In the genomic region with DNA sequence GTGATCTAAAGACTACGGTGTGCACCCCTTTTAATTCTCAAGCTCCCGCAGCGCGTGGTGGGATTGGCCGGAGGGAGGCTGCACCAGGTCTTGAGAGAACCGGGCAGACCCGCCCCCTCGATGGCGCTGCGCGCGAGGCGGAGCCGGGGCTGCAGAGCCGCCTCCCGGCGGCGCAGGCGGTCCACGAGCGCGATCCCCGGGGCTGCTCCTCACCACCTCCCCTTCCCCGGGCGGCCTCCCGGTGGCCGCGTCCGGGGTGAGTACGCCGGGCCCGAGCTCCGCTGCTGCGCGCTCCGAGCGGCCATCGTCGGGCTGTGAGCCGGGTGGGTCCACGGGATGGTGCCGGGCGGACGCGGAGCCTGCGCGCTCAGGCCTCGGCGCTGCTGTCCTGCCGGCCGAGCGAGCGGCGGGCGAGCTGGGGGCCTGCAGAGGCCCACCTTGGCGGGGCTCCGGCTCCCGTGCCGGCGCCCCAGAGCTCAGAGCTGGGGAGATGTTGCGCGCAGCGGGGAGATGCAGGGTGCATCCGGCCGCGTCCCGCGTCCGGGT, we compare ENCODE assay signal across 8 mouse cellular contexts. TPM values are rescaled to one million over a fixed set of nuclear protein-coding genes. Genes with fewer than 3 reads are reported as not detected.
A peak's percentile ranks its signal among the peaks of the same experiment; 100 is the strongest.
DNase-seq lines count a peak whose midpoint lies in the region; ATAC-seq lines count a peak whose summit lies in the region.

A gene (plus strand): TSS at position 152 of the 546 bp plus-strand sequence.

- H3K9me3 ChIP-seq in limb, embryonic 10.5 days (replicated peaks): no peaks in the 10 kb centered on the region
- H3K9me3 ChIP-seq in midbrain, embryonic 12.5 days: no peaks in the 10 kb centered on the region

- peak; percentile 93 for ATAC-seq in midbrain, embryonic 12.5 days (ENCODE audit: low FRiP score, low read depth)
- ATAC-seq in megakaryocyte-erythroid progenitor cell, adult 5-6 weeks (replicated peaks; ENCODE audit: low FRiP score, low TSS enrichment, poor library complexity, severe bottlenecking): no peak

- peak within 1 kb of the TSS; percentile 75 for H3K4me3 ChIP-seq in limb, embryonic 10.5 days
- H3K4me3 ChIP-seq in midbrain, embryonic 12.5 days: peak within 1 kb of the TSS; percentile 83

- peak within 1 kb of the TSS; percentile 93 for H3K4me2 ChIP-seq in midbrain, embryonic 12.5 days (replicated peaks)

- peaks cover 14% of the 10 kb centered on the region for H3K4me1 ChIP-seq in limb, embryonic 10.5 days
- H3K4me1 ChIP-seq in midbrain, embryonic 12.5 days: peaks cover 5% of the 10 kb centered on the region; the same call in 1 of the 2 replicates

- peak within 1 kb of the TSS; percentile 91 for H3K27ac ChIP-seq in limb, embryonic 10.5 days
- peak within 1 kb of the TSS; percentile 67 for H3K27ac ChIP-seq in midbrain, embryonic 12.5 days (replicated peaks)

- H3K36me3 ChIP-seq in limb, embryonic 10.5 days: no peaks in the 10 kb centered on the region
- no peaks in the 10 kb centered on the region for H3K36me3 ChIP-seq in midbrain, embryonic 12.5 days

- DNase-seq in adrenal gland, postnatal 10 days: peak; percentile 89
- DNase-seq in embryo, embryonic 9.5 days (ENCODE audit: extremely low spot score): peak; percentile 86
- peak; percentile 99 for DNase-seq in heart, adult 11 months
- DNase-seq in kidney, adult 11 months: peak; percentile 64
- DNase-seq in limb, embryonic 10.5 days (ENCODE audit: low spot score): peak; percentile 86
- DNase-seq in spleen, postnatal 36 days (ENCODE audit: low spot score in 2 of 2): peak; percentile 31 to 55

- H3K27me3 ChIP-seq in limb, embryonic 10.5 days (ENCODE audit: low read depth, poor library complexity, severe bottlenecking): peaks cover 15% of the 10 kb centered on the region; the same call in 1 of the 2 replicates
- H3K27me3 ChIP-seq in midbrain, embryonic 12.5 days: peaks cover 6% of the 10 kb centered on the region; the same call in 1 of the 2 replicates

- peak within 1 kb of the TSS; percentile 76 for H3K9ac ChIP-seq in midbrain, embryonic 12.5 days (replicated peaks)

- WGBS in limb, embryonic 10.5 days: under 1% methylated on average over 63 of the region's 69 CpGs
- WGBS in midbrain, embryonic 12.5 days: under 1% methylated on average over 48 of the region's 69 CpGs

RNA-seq across cellular contexts. Expression of the gene that starts here (rescaled TPM):
- 10 to 100 TPM; 11.9 to 12.0 TPM for total RNA-seq in adrenal gland, postnatal 10 days (2021)
- 19.2 and 23.0 TPM in 2 replicates for polyA plus RNA-seq in limb, embryonic 10.5 days (2016; fragmentation: Nextera tagmentation; extraction: Ambion mirVana)
- 24.6 and 24.7 TPM in 2 replicates for polyA plus RNA-seq in midbrain, embryonic 12.5 days (2016; fragmentation: Nextera tagmentation; extraction: Ambion mirVana)
- not detected in 2 replicates for total RNA-seq in megakaryocyte-erythroid progenitor cell, adult 5-6 weeks (2014; fragmentation: Nextera tagmentation)
- 1.8 and 2.9 TPM in 2 replicates for total RNA-seq in megakaryocyte-erythroid progenitor cell, adult 5-6 weeks (2017)

Comparison
In these comparisons a context has a peak if more than half of its experiments do, and no peak if none do; other contexts are left out.
1. DNase-seq: peak in every context shown above with its lines; median percentile 99 in heart, adult 11 months; 89 in adrenal gland, postnatal 10 days; 86 in embryo, embryonic 9.5 days; 86 in limb, embryonic 10.5 days; 64 in kidney, adult 11 months; 43 in spleen, postnatal 36 days.